Mouse (Mus musculus) CH12.LX (cell line): Measurements from ENCODE around the gene Phf10. TPM values are rescaled to one million over a fixed set of nuclear protein-coding genes. Genes with fewer than 3 reads are reported as not detected.
A peak's percentile ranks its signal among the peaks of the same experiment; 100 is the strongest.
"Not testable (repeated sequence)": the region's sequence is repeated elsewhere in the genome, so short reads cannot be mapped to it uniquely, and the experiment has no call there.

Experiments
- DNase-seq: peaks from one replicate; pipeline ENCODE4 v3.0.0-alpha.2; 2013; ENCODE audit errors: extremely low read depth
- H3K27ac ChIP-seq: 2 replicates; pipeline ENCODE4 v1.5.1; 2012; ENCODE audit warnings: low read depth, mild to moderate bottlenecking, control low read depth, moderate library complexity; ENCODE audit not compliant: insufficient read depth
- H3K27me3 ChIP-seq: replicated peaks from 2 replicates; pipeline ENCODE3; 2012; ENCODE audit warnings: inconsistent platforms
- H3K36me3 ChIP-seq, 2 experiments: replicated peaks in 1 of 2; 2 replicates each; pipeline versions ENCODE3 to v1.6.1; 2012; ENCODE audit warnings: inconsistent platforms in 1 of 2, low read length in 1 of 2, mild to moderate bottlenecking in 1 of 2, mixed read lengths in 1 of 2, moderate library complexity in 1 of 2; ENCODE audit not compliant: control insufficient read depth in 1 of 2, insufficient read depth in 1 of 2
- H3K4me1 ChIP-seq, 2 experiments: 2 replicates each; pipeline ENCODE4 v1.6.1; 2012; ENCODE audit warnings: inconsistent platforms in 1 of 2, moderate library complexity in 1 of 2; ENCODE audit not compliant: insufficient read depth in 2 of 2, control insufficient read depth in 1 of 2
- H3K4me2 ChIP-seq: 2 replicates; pipeline ENCODE4 v1.6.1; 2012; ENCODE audit warnings: low read depth, mild to moderate bottlenecking, control low read depth; ENCODE audit not compliant: poor library complexity, insufficient read depth, severe bottlenecking
- H3K4me3 ChIP-seq, 3 experiments: fragments of 150-350 bp in 1 of 3; sonication (generic) in 1 of 3; replicated peaks in 1 of 3; 2 replicates each; pipeline versions ENCODE3 to v1.5.1; 2011 to 2012; ENCODE audit warnings: low read depth in 2 of 3, low read length in 2 of 3, mild to moderate bottlenecking in 2 of 3, moderate library complexity in 2 of 3, control low read depth in 1 of 3, improper control_type of control experiment in 1 of 3, inconsistent platforms in 1 of 3, mixed read lengths in 1 of 3; ENCODE audit not compliant: poor library complexity in 1 of 3
- H3K79me2 ChIP-seq: replicated peaks from 2 replicates; pipeline ENCODE4 v1.6.1; 2012; ENCODE audit warnings: mild to moderate bottlenecking, moderate library complexity; ENCODE audit not compliant: control insufficient read depth, poor library complexity, insufficient read depth, severe bottlenecking; ENCODE audit errors: extremely low read depth
- H3K9ac ChIP-seq: 2 replicates; pipeline ENCODE4 v1.6.1; 2012; ENCODE audit warnings: low read depth, mild to moderate bottlenecking, control low read depth, moderate library complexity; ENCODE audit not compliant: insufficient read depth
- H3K9me3 ChIP-seq: replicated peaks from 2 replicates; pipeline ENCODE3; 2012; ENCODE audit warnings: low read length, inconsistent platforms, mixed read lengths
- BHLHE40 ChIP-seq: IDR thresholded peaks from 2 replicates; pipeline ENCODE4 v1.6.1; 2011; ENCODE audit warnings: mild to moderate bottlenecking, low read depth, low read length, improper control_type of control experiment
- CHD1 ChIP-seq: IDR thresholded peaks from 2 replicates; pipeline ENCODE4 v1.6.1; 2012; ENCODE audit warnings: low read depth, low read length, improper control_type of control experiment, inconsistent platforms
- CHD2 ChIP-seq: IDR thresholded peaks from 2 replicates; pipeline ENCODE4 v1.6.1; 2011; ENCODE audit warnings: low read length, improper control_type of control experiment
- EP300 ChIP-seq: IDR thresholded peaks from 2 replicates; pipeline ENCODE4 v1.6.1; 2011; ENCODE audit warnings: low read length, improper control_type of control experiment
- ETS1 ChIP-seq: conservative IDR thresholded peaks from 2 replicates; pipeline ENCODE4 v1.6.1; 2012; ENCODE audit warnings: low read depth, mild to moderate bottlenecking, inconsistent platforms, low read length, improper control_type of control experiment, moderate library complexity
- HCFC1 ChIP-seq: IDR thresholded peaks from 2 replicates; pipeline ENCODE4 v1.6.1; 2012; ENCODE audit warnings: low read depth, mild to moderate bottlenecking, inconsistent platforms, low read length, improper control_type of control experiment
- JUN ChIP-seq: IDR thresholded peaks from 2 replicates; pipeline ENCODE4 v1.6.1; 2011; ENCODE audit warnings: low read depth, mild to moderate bottlenecking, low read length, improper control_type of control experiment, moderate library complexity; ENCODE audit not compliant: insufficient read depth
- JUND ChIP-seq: conservative IDR thresholded peaks from 2 replicates; pipeline ENCODE4 v1.6.1; 2011; ENCODE audit warnings: low read depth, low read length, improper control_type of control experiment
- KAT2A ChIP-seq: IDR thresholded peaks from 2 replicates; pipeline ENCODE4 v1.6.1; 2012; ENCODE audit warnings: low read length, improper control_type of control experiment, inconsistent platforms; ENCODE audit not compliant: insufficient replicate concordance
- MAFK ChIP-seq: IDR thresholded peaks from 2 replicates; pipeline ENCODE4 v1.6.1; 2011; ENCODE audit warnings: low read length, improper control_type of control experiment; ENCODE audit not compliant: insufficient replicate concordance
- MAZ ChIP-seq: IDR thresholded peaks from 2 replicates; pipeline ENCODE4 v1.6.1; 2012; ENCODE audit warnings: low read depth, mild to moderate bottlenecking, inconsistent platforms, low read length, improper control_type of control experiment, moderate library complexity
- MEF2A ChIP-seq: IDR thresholded peaks from 2 replicates; pipeline ENCODE4 v1.6.1; 2014; ENCODE audit warnings: low read depth, mild to moderate bottlenecking, inconsistent platforms, low read length, improper control_type of control experiment, borderline replicate concordance
- MXI1 ChIP-seq: IDR thresholded peaks from 2 replicates; pipeline ENCODE4 v1.6.1; 2011; ENCODE audit warnings: mild to moderate bottlenecking, low read depth, low read length, improper control_type of control experiment
- MYC ChIP-seq: IDR thresholded peaks from 2 replicates; pipeline ENCODE4 v1.6.1; 2011; ENCODE audit warnings: low read depth, mild to moderate bottlenecking, improper control_type of control experiment, low read length
- NELFE ChIP-seq: IDR thresholded peaks from 2 replicates; pipeline ENCODE4 v1.6.1; 2011; ENCODE audit warnings: low read depth, low read length, improper control_type of control experiment
- POLR2A ChIP-seq: IDR thresholded peaks from 2 replicates; pipeline ENCODE4 v1.6.1; 2011; ENCODE audit warnings: low read depth, mild to moderate bottlenecking, improper control_type of control experiment, low read length
- POLR2AphosphoS2 ChIP-seq: IDR thresholded peaks from 2 replicates; pipeline ENCODE4 v1.6.1; 2011; ENCODE audit warnings: low read depth, low read length, improper control_type of control experiment
- RAD21 ChIP-seq: IDR thresholded peaks from 2 replicates; pipeline ENCODE4 v1.6.1; 2011; ENCODE audit warnings: low read depth, mild to moderate bottlenecking, low read length, improper control_type of control experiment, moderate library complexity
- RCOR1 ChIP-seq: conservative IDR thresholded peaks from 2 replicates; pipeline ENCODE4 v1.6.1; 2012; ENCODE audit warnings: low read depth, mild to moderate bottlenecking, inconsistent platforms, low read length, improper control_type of control experiment
- SIN3A ChIP-seq: IDR thresholded peaks from 2 replicates; pipeline ENCODE4 v1.6.1; 2012; ENCODE audit warnings: low read length, improper control_type of control experiment, inconsistent platforms
- TCF12 ChIP-seq: IDR thresholded peaks from 2 replicates; pipeline ENCODE4 v1.6.1; 2014; ENCODE audit warnings: low read depth, mild to moderate bottlenecking, inconsistent platforms, low read length, improper control_type of control experiment
- UBTF ChIP-seq: IDR thresholded peaks from 2 replicates; pipeline ENCODE4 v1.6.1; 2012; ENCODE audit warnings: low read depth, mild to moderate bottlenecking, inconsistent platforms, low read length, improper control_type of control experiment, moderate library complexity
- USF2 ChIP-seq: conservative IDR thresholded peaks from 2 replicates; pipeline ENCODE4 v1.6.1; 2011; ENCODE audit warnings: low read depth, low read length, improper control_type of control experiment
- ZMIZ1 ChIP-seq: IDR thresholded peaks from 2 replicates; pipeline ENCODE4 v1.6.1; 2012; ENCODE audit warnings: low read depth, mild to moderate bottlenecking, inconsistent platforms, low read length, improper control_type of control experiment
- dilution Hi-C: fragments of 300-500 bp; cut with MboI; formaldehyde crosslinking; loops from 2 replicates; pipeline ENCODE4 v1.14.3; 2020; ENCODE audit warnings: low sequenced_read_pairs; ENCODE audit not compliant: extremely low pct_unique_long_range_greater_than_20kb, extremely low pct_ligation_motif_present
- in situ Hi-C: fragments of 300-500 bp; cut with MboI; formaldehyde crosslinking; loops from 3 replicates; pipeline ENCODE4 v1.14.3; 2019; ENCODE audit warnings: low sequenced_read_pairs, low pct_ligation_motif_present, low pct_unique_long_range_greater_than_20kb, mixed read lengths
- polyA plus RNA-seq: library from polyadenylated mRNA; unstranded; fragments of >175 nt; gene quantifications from 2 replicates; pipeline ENCODE4 v1.2.1, GENCODE M21; 2012; ENCODE audit warnings: low read depth; ENCODE audit not compliant: insufficient read length
- total RNA-seq, 2 experiments: library from RNA; depleted of rRNA; stranded (reverse); fragments of 300-350 nt in 1 of 2; fragments of >200 nt in 1 of 2; gene quantifications; 2 replicates each; pipeline ENCODE4 v1.2.3; 2012 to 2014

The Phf10 gene
- total and polyA plus RNA-seq, 3 experiments, result 225 to 364 (median 343) TPM

DNA sequence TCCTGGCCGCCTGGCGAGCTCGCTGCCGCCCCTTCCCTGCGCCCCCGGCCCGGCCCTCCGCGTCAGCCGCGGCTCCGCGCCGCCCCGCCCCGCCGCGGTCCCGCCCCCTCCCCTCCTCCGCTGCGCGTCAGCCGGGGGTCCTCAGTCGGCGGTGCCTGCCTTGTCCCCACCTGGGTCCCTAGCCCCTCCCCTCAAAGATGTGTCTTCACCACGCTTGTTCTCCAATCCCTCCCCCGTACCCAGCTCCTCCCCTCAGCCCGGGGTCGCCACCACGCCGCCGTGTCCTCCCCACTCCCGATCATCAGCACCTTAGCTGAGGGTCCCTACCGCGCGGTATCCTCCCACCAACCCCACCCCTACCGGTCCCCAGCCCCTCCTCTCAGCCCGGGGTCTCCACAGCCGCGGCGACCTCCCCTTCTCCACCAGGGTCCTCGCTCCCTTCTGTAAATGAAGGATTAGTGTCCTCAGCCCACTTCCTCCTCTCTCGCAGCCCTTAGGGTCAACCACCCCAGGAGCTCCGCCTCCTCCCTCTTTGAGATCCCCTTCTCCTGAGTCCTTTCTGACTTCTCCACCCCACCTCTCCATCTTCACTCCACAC lies 583 bp upstream of the Phf10 start:
- H3K27me3 ChIP-seq, H3K4me3 ChIP-seq, H3K9me3 ChIP-seq, dilution Hi-C loops, in situ Hi-C loops, H3K4me2 ChIP-seq, H3K9ac ChIP-seq, H3K27ac ChIP-seq, DNase-seq: not testable (repeated sequence)
- Histone ChIP-seq H3K4me1 (peaks cover 5 to 22% of the 10 kb centered on the region in 2 experiments), H3K36me3 (peaks cover 12 to 21% of the 10 kb centered on the region in 2 experiments), H3K79me2 (peaks cover 33% of the 10 kb centered on the region)

DNA sequence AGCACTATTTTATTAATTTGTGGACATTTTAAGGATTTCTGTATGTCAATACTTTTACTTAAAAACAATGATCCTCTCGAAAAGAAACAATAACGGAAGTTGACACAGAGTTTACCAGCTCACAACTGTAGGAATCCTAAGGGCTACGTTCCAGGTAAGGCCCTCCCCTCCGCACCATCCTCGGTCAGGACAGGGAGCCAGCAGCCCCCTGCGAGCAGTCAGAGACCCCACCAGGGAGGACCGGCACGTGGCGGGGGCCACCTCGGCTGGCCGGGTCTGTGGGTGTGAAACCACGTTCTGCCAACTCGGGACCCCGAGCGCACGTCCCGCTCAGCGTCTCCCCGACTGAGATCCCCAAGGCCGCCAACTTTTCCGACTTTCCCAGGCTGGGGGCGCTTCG lies 553 bp downstream of the Phf10 start:
- no peaks in the 10 kb centered on the region for H3K27me3 ChIP-seq
- DNase-seq, result no peak
- peak overlapping the region; percentile 95 for H3K9ac ChIP-seq
- TF ChIP-seq MAFK, result no peak
- TF ChIP-seq MXI1, result no peak
- peak; percentile 83; the same call in 1 of the 2 replicates for TF ChIP-seq CHD1
- no peak for TF ChIP-seq MEF2A
- TF ChIP-seq BHLHE40, result 0 out of 2 replicates have a peak, but pooled peaks have one; percentile 26
- TF ChIP-seq, all 38 proteins: peak for 2
- H3K36me3 ChIP-seq, result peaks cover 17 to 31% of the 10 kb centered on the region in 2 experiments
- dilution Hi-C loops (no loop called here), in situ Hi-C loops (no loop called here)
- H3K9me3 ChIP-seq, result no peaks in the 10 kb centered on the region
- peak overlapping the region; percentile 94 to 100 (median 95) for H3K4me3 ChIP-seq
- peak overlapping the region; percentile 72 for H3K27ac ChIP-seq
- peaks cover 42% of the 10 kb centered on the region for H3K79me2 ChIP-seq
- no peak overlapping the region for H3K4me2 ChIP-seq
- H3K4me1 ChIP-seq, result peaks cover 5 to 32% of the 10 kb centered on the region in 2 experiments

DNA sequence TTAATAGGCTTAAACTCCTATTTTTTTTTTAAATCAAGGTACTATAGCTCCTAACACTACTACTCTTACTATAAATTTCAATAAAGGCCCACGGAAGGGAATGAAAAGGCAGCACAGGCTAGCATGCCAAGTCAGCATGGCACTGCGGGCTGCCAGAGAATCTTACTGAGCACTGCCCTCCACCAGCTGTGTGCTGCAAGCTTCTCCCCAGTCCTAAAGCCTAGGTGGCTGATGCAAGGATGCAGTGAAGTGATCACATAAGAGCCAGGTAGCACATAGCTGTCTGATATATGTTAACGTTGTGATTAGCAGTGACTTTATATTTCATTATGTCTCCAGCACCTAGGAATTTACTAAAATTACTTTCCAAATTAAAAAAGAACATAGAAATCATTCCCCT lies 1.1 kb downstream of the Phf10 start:
- peaks cover 5 to 35% of the 10 kb centered on the region in 2 experiments for H3K4me1 ChIP-seq
- H3K9ac ChIP-seq, result peak overlapping the region; percentile 95
- peak; percentile 80 for DNase-seq
- in situ Hi-C loops, result no loop called here
- peaks cover 17 to 34% of the 10 kb centered on the region in 2 experiments for H3K36me3 ChIP-seq
- no peaks in the 10 kb centered on the region for H3K27me3 ChIP-seq
- H3K4me2 ChIP-seq, result peak overlapping the region; percentile 12
- dilution Hi-C loops, result no loop called here
- no peak overlapping the region for H3K27ac ChIP-seq
- H3K9me3 ChIP-seq, result no peaks in the 10 kb centered on the region
- peak overlapping the region; percentile 71 to 95 (median 94) for H3K4me3 ChIP-seq
- peaks cover 42% of the 10 kb centered on the region for H3K79me2 ChIP-seq
- TF ChIP-seq MAZ (no peak), JUN (no peak), MXI1 (peak; percentile 87), MAFK (peak; percentile 32; the same call in 1 of the 2 replicates), POLR2AphosphoS2 (no peak), TCF12 (peak; percentile 47; the same call in 1 of the 2 replicates), POLR2A (peak; percentile 62), HCFC1 (no peak), BHLHE40 (no peak), ZMIZ1 (0 out of 2 replicates have a peak, but pooled peaks have one; percentile 53), SIN3A (peak; percentile 91), UBTF (no peak), NELFE (no peak), RAD21 (no peak), JUND (no peak), ETS1 (peak; percentile 12; the same call in 1 of the 2 replicates), MYC (peak; percentile 50; the same call in 1 of the 2 replicates), USF2 (no peak), RCOR1 (no peak), CHD2 (no peak), EP300 (no peak), KAT2A (0 out of 2 replicates have a peak, but pooled peaks have one; percentile 36)
